Mouse (Mus musculus): ENCODE data around the gene Spats1. TPM values are rescaled to one million over a fixed set of nuclear protein-coding genes. Genes with fewer than 3 reads are reported as not detected.

The Spats1 gene
- total and polyA plus RNA-seq, 2 experiments from 2014 or later = 1.6 to 2.7 TPM

- Histone ChIP-seq H3K27me3 (ENCODE audit: insufficient read depth, low read length) (no peaks in the 10 kb centered on the region), H3K9ac (no peak overlapping the region), H3K4me1 (ENCODE audit: insufficient read depth) (no peaks in the 10 kb centered on the region), H3K9me3 (ENCODE audit: low read length) (no peaks in the 10 kb centered on the region), H3K4me3 (ENCODE audit: low read depth, low read length) (no peak overlapping the region), H3K36me3 (ENCODE audit: insufficient read depth) (peaks cover 7% of the 10 kb centered on the region), H3K4me2 (ENCODE audit: low read depth) (no peak overlapping the region), H3K27ac (ENCODE audit: low read depth, low read length) (no peak overlapping the region)
- 77% methylated on average over 6 of the region's 6 CpGs for WGBS
- no peak for ATAC-seq
- no peak for DNase-seq
- TF ChIP-seq CTCF (IDR thresholded peaks at IDR 0.05; ENCODE audit: low read depth) = no peak
Measured at GRCm38 (mm10) chr17:45505941-45506465, 30.8 kb upstream of the Spats1 start.

- Histone ChIP-seq H3K4me2 (ENCODE audit: low read depth) (no peak overlapping the region), H3K4me1 (ENCODE audit: insufficient read depth) (no peaks in the 10 kb centered on the region), H3K9ac (no peak overlapping the region), H3K4me3 (ENCODE audit: low read depth, low read length) (no peak overlapping the region), H3K27me3 (ENCODE audit: insufficient read depth, low read length) (no peaks in the 10 kb centered on the region), H3K27ac (ENCODE audit: low read depth, low read length) (no peak overlapping the region), H3K36me3 (ENCODE audit: insufficient read depth) (no peaks in the 10 kb centered on the region), H3K9me3 (ENCODE audit: low read length) (no peaks in the 10 kb centered on the region)
- no peak for TF ChIP-seq CTCF (IDR thresholded peaks at IDR 0.05; ENCODE audit: low read depth)
- 56% methylated on average over 5 of the region's 5 CpGs for WGBS
- DNase-seq (no peak), ATAC-seq (no peak)
Measured at GRCm38 (mm10) chr17:45503301-45503973, 28.2 kb upstream of the Spats1 start.

- H3K4me2 ChIP-seq (ENCODE audit: low read depth) = no peak overlapping the region
- H3K4me1 ChIP-seq (ENCODE audit: insufficient read depth) = no peaks in the 10 kb centered on the region
- ATAC-seq (no peak), DNase-seq (no peak)
- WGBS = 57% methylated on average over 4 of the region's 4 CpGs
- H3K9me3 ChIP-seq (ENCODE audit: low read length) = no peaks in the 10 kb centered on the region
- no peak for TF ChIP-seq CTCF (IDR thresholded peaks at IDR 0.05; ENCODE audit: low read depth)
- H3K36me3 ChIP-seq (ENCODE audit: insufficient read depth) = no peaks in the 10 kb centered on the region
- no peak overlapping the region for H3K9ac ChIP-seq
- no peaks in the 10 kb centered on the region for H3K27me3 ChIP-seq (ENCODE audit: insufficient read depth, low read length)
- no peak overlapping the region for H3K27ac ChIP-seq (ENCODE audit: low read depth, low read length)
- H3K4me3 ChIP-seq (ENCODE audit: low read depth, low read length) = no peak overlapping the region
Measured at GRCm38 (mm10) chr17:45502324-45502723, 27.1 kb upstream of the Spats1 start.

GRCm38 (mm10) chr17:45500981-45501380 is 25.8 kb upstream of the Spats1 start:
- TF ChIP-seq CTCF (IDR thresholded peaks at IDR 0.05; ENCODE audit: low read depth) = no peak
- no peaks in the 10 kb centered on the region for H3K9me3 ChIP-seq (ENCODE audit: low read length)
- no peak for ATAC-seq
- H3K4me2 ChIP-seq (ENCODE audit: low read depth) = no peak overlapping the region
- no peak for DNase-seq
- H3K27me3 ChIP-seq (ENCODE audit: insufficient read depth, low read length) = no peaks in the 10 kb centered on the region
- H3K9ac ChIP-seq = no peak overlapping the region
- 39% methylated on average over 4 of the region's 4 CpGs for WGBS
- no peaks in the 10 kb centered on the region for H3K4me1 ChIP-seq (ENCODE audit: insufficient read depth)
- no peak overlapping the region for H3K4me3 ChIP-seq (ENCODE audit: low read depth, low read length)
- H3K36me3 ChIP-seq (ENCODE audit: insufficient read depth) = no peaks in the 10 kb centered on the region
- H3K27ac ChIP-seq (ENCODE audit: low read depth, low read length) = no peak overlapping the region

GRCm38 (mm10) chr17:45499516-45499915 is 24.3 kb upstream of the Spats1 start:
- Histone ChIP-seq H3K4me3 (ENCODE audit: low read depth, low read length) (no peak overlapping the region), H3K27ac (ENCODE audit: low read depth, low read length) (no peak overlapping the region), H3K36me3 (ENCODE audit: insufficient read depth) (no peaks in the 10 kb centered on the region), H3K27me3 (ENCODE audit: insufficient read depth, low read length) (no peaks in the 10 kb centered on the region), H3K9ac (no peak overlapping the region), H3K9me3 (ENCODE audit: low read length) (no peaks in the 10 kb centered on the region), H3K4me2 (ENCODE audit: low read depth) (no peak overlapping the region), H3K4me1 (ENCODE audit: insufficient read depth) (no peaks in the 10 kb centered on the region)
- TF ChIP-seq CTCF (IDR thresholded peaks at IDR 0.05; ENCODE audit: low read depth) = peak; percentile 37
- ATAC-seq (no peak), DNase-seq (no peak)
- 47% methylated on average over 2 of the region's 2 CpGs for WGBS

GRCm38 (mm10) chr17:45498397-45498796 is 23.2 kb upstream of the Spats1 start:
- Histone ChIP-seq H3K4me3 (ENCODE audit: low read depth, low read length) (no peak overlapping the region), H3K4me1 (ENCODE audit: insufficient read depth) (no peaks in the 10 kb centered on the region), H3K36me3 (ENCODE audit: insufficient read depth) (no peaks in the 10 kb centered on the region), H3K9ac (no peak overlapping the region), H3K27me3 (ENCODE audit: insufficient read depth, low read length) (no peaks in the 10 kb centered on the region), H3K9me3 (ENCODE audit: low read length) (no peaks in the 10 kb centered on the region), H3K4me2 (ENCODE audit: low read depth) (no peak overlapping the region), H3K27ac (ENCODE audit: low read depth, low read length) (no peak overlapping the region)
- WGBS = 84% methylated on average over 13 of the region's 13 CpGs
- ATAC-seq (no peak), DNase-seq (no peak)
- TF ChIP-seq CTCF (IDR thresholded peaks at IDR 0.05; ENCODE audit: low read depth) = no peak

GRCm38 (mm10) chr17:45495398-45495797 is 20.2 kb upstream of the Spats1 start:
- H3K4me2 ChIP-seq (ENCODE audit: low read depth) = no peak overlapping the region
- no peaks in the 10 kb centered on the region for H3K36me3 ChIP-seq (ENCODE audit: insufficient read depth)
- TF ChIP-seq CTCF (IDR thresholded peaks at IDR 0.05; ENCODE audit: low read depth) = no peak
- H3K9ac ChIP-seq = no peak overlapping the region
- no peaks in the 10 kb centered on the region for H3K4me1 ChIP-seq (ENCODE audit: insufficient read depth)
- ATAC-seq (no peak), DNase-seq (no peak)
- H3K27ac ChIP-seq (ENCODE audit: low read depth, low read length) = no peak overlapping the region
- H3K4me3 ChIP-seq (ENCODE audit: low read depth, low read length) = no peak overlapping the region
- WGBS = 81% methylated on average over 11 of the region's 11 CpGs
- H3K9me3 ChIP-seq (ENCODE audit: low read length) = no peaks in the 10 kb centered on the region
- H3K27me3 ChIP-seq (ENCODE audit: insufficient read depth, low read length) = no peaks in the 10 kb centered on the region
